13 mouse cellular contexts compared by ENCODE assay signal in the genomic region with DNA sequence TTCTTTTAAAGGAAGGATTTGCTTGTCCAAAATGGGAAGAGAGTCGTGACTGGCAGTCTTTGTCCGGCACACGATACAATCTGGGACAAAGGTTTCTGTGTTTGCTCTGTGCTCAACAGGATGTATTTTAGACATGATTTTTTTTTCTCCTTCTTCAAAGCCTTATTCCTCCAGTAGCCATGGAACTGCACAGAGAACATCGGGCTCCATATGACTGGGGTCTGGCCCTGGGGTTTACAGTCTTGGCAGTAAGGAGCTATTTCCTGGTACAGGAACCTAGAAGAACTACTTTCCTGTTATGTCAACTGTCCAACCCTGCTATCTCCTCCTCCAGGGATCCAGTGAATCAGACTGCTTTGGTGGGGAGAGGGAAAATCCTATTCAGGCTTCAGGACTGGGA. TPM values are rescaled to one million over a fixed set of nuclear protein-coding genes. Genes with fewer than 3 reads are reported as not detected.
DNase-seq lines count a peak whose midpoint lies in the region; ATAC-seq and TF ChIP-seq lines count a peak whose summit lies in the region.
"Had no signal": no experiment of that assay in that cellular context is flagged by ENCODE, and none has a peak within 500 bp of the region (broad histone marks: within the 10 kb centered on the region; RNA-seq: fewer than 3 reads in every experiment).

No protein-coding gene starts in this region.

- H3K27me3 ChIP-seq in hindbrain, embryonic 10.5 days (ENCODE audit: insufficient read depth, poor library complexity, severe bottlenecking) = no peaks in the 10 kb centered on the region
- no peaks in the 10 kb centered on the region for H3K27me3 ChIP-seq in hindbrain, embryonic 16.5 days (replicated peaks; ENCODE audit: control insufficient read depth, insufficient read depth, low read length)
- no peaks in the 10 kb centered on the region for H3K27me3 ChIP-seq in lung, postnatal 0 days (replicated peaks; ENCODE audit: insufficient read depth, low read length)
- no peaks in the 10 kb centered on the region for H3K27me3 ChIP-seq in hindbrain, postnatal 0 days (ENCODE audit: insufficient read depth, low read length)
- no peaks in the 10 kb centered on the region for H3K27me3 ChIP-seq in neural tube, embryonic 13.5 days

- 69% methylated on average over 4 of the region's 4 CpGs for WGBS in hindbrain, embryonic 10.5 days
- 45% methylated on average over 4 of the region's 4 CpGs for WGBS in hindbrain, embryonic 16.5 days
- WGBS in lung, postnatal 0 days = 8% methylated on average over 4 of the region's 4 CpGs
- WGBS in lung, adult 2 months = 13% methylated on average over 4 of the region's 4 CpGs
- 54% methylated on average over 4 of the region's 4 CpGs for WGBS in hindbrain, postnatal 0 days
- 65% methylated on average over 4 of the region's 4 CpGs for WGBS in neural tube, embryonic 13.5 days

- TF ChIP-seq POLR2A in lung, adult 2 months (IDR thresholded peaks at IDR 0.05; ENCODE audit: borderline replicate concordance, extremely low read depth, low read depth, low read length) = no peak

- H3K9me3 ChIP-seq in hindbrain, embryonic 10.5 days = no peaks in the 10 kb centered on the region
- no peaks in the 10 kb centered on the region for H3K9me3 ChIP-seq in hindbrain, embryonic 16.5 days (ENCODE audit: control insufficient read depth, low read length)
- H3K9me3 ChIP-seq in lung, postnatal 0 days (ENCODE audit: low read length) = no peaks in the 10 kb centered on the region
- no peaks in the 10 kb centered on the region for H3K9me3 ChIP-seq in hindbrain, postnatal 0 days (ENCODE audit: low read length)
- H3K9me3 ChIP-seq in neural tube, embryonic 13.5 days = no peaks in the 10 kb centered on the region
- H3K9me3 ChIP-seq: limb, embryonic 13.5 days had no signal

- H3K36me3 ChIP-seq in hindbrain, embryonic 10.5 days = no peaks in the 10 kb centered on the region
- no peaks in the 10 kb centered on the region for H3K36me3 ChIP-seq in hindbrain, embryonic 16.5 days (ENCODE audit: control insufficient read depth, insufficient read depth, low read length)
- H3K36me3 ChIP-seq in lung, postnatal 0 days (ENCODE audit: insufficient read depth, low read length) = no peaks in the 10 kb centered on the region
- no peaks in the 10 kb centered on the region for H3K36me3 ChIP-seq in hindbrain, postnatal 0 days (ENCODE audit: insufficient read depth, low read length)
- no peaks in the 10 kb centered on the region for H3K36me3 ChIP-seq in neural tube, embryonic 13.5 days
- H3K36me3 ChIP-seq: limb, embryonic 13.5 days had no signal

- H3K9ac ChIP-seq in hindbrain, embryonic 16.5 days (ENCODE audit: low read depth, low read length) = no peak overlapping the region
- no peak overlapping the region for H3K9ac ChIP-seq in lung, postnatal 0 days (replicated peaks; ENCODE audit: low read depth)
- H3K9ac ChIP-seq in hindbrain, postnatal 0 days (replicated peaks; ENCODE audit: low read length) = no peak overlapping the region
- H3K9ac ChIP-seq in neural tube, embryonic 13.5 days = no peak overlapping the region
- H3K9ac ChIP-seq: limb, embryonic 13.5 days had no signal

- no peak for TF ChIP-seq CTCF in lung, postnatal 0 days (IDR thresholded peaks at IDR 0.05)
- no peak for TF ChIP-seq CTCF in lung, adult 2 months (IDR thresholded peaks at IDR 0.05; ENCODE audit: insufficient read depth, low read length)
- no peak for TF ChIP-seq CTCF in hindbrain, postnatal 0 days (IDR thresholded peaks at IDR 0.05; ENCODE audit: low read depth)

- peaks cover 32% of the 10 kb centered on the region for H3K4me1 ChIP-seq in hindbrain, embryonic 10.5 days (replicated peaks)
- no peaks in the 10 kb centered on the region for H3K4me1 ChIP-seq in hindbrain, embryonic 16.5 days (ENCODE audit: control insufficient read depth, insufficient read depth, low read depth, low read length)
- H3K4me1 ChIP-seq in lung, postnatal 0 days (ENCODE audit: insufficient read depth, low read depth, low read length) = peaks cover 5% of the 10 kb centered on the region; the same call in 1 of the 2 replicates
- H3K4me1 ChIP-seq in lung, adult 2 months (ENCODE audit: control insufficient read depth, insufficient read depth, low read length) = peaks cover 7% of the 10 kb centered on the region
- H3K4me1 ChIP-seq in hindbrain, postnatal 0 days (ENCODE audit: insufficient read depth, low read length) = no peaks in the 10 kb centered on the region; the same call in 1 of the 2 replicates
- H3K4me1 ChIP-seq in neural tube, embryonic 13.5 days (replicated peaks) = peaks cover 11% of the 10 kb centered on the region; the same call in 1 of the 2 replicates

- H3K4me2 ChIP-seq in hindbrain, embryonic 16.5 days (ENCODE audit: low read length) = no peak overlapping the region
- peak overlapping the region; percentile 20; the same call in 1 of the 2 replicates for H3K4me2 ChIP-seq in lung, postnatal 0 days (replicated peaks; ENCODE audit: low read depth, low read length)
- H3K4me2 ChIP-seq in hindbrain, postnatal 0 days (ENCODE audit: low read depth, low read length) = no peak overlapping the region
- no peak overlapping the region for H3K4me2 ChIP-seq in neural tube, embryonic 13.5 days
- H3K4me2 ChIP-seq: limb, embryonic 13.5 days had no signal

- no peak for ATAC-seq in hindbrain, embryonic 16.5 days
- peak; percentile 48 for ATAC-seq in lung, postnatal 0 days
- ATAC-seq in hindbrain, postnatal 0 days = peak; percentile 78
- ATAC-seq in neural tube, embryonic 13.5 days (ENCODE audit: low read depth) = no peak

- H3K27ac ChIP-seq in hindbrain, embryonic 10.5 days = peak overlapping the region; percentile 66
- no peak overlapping the region for H3K27ac ChIP-seq in hindbrain, embryonic 16.5 days (ENCODE audit: low read depth, low read length)
- H3K27ac ChIP-seq in lung, postnatal 0 days (ENCODE audit: low read length) = peak overlapping the region; percentile 48
- peak overlapping the region; percentile 4 for H3K27ac ChIP-seq in hindbrain, postnatal 0 days
- peak overlapping the region; percentile 38; the same call in 1 of the 2 replicates for H3K27ac ChIP-seq in neural tube, embryonic 13.5 days (replicated peaks)
- H3K27ac ChIP-seq: limb, embryonic 13.5 days had no signal

- TF ChIP-seq EP300 in lung, postnatal 0 days (IDR thresholded peaks at IDR 0.05) = no peak

- DNase-seq in hindbrain, embryonic 10.5 days (ENCODE audit: low spot score) = no peak
- DNase-seq in lung, postnatal 0 days (ENCODE audit: low spot score) = peak; percentile 55
- no peak for DNase-seq in lung, adult 2 months
- no peak for DNase-seq in hindbrain, postnatal 0 days (ENCODE audit: low spot score)
- DNase-seq in spleen, adult 12 weeks (ENCODE audit: low spot score) = no peak
- DNase-seq: adrenal gland, postnatal 14 days; gastrocnemius, postnatal 25 days; kidney, adult 11 months; layer of hippocampus, postnatal 36 days had no signal

- no peak overlapping the region for H3K4me3 ChIP-seq in hindbrain, embryonic 10.5 days
- no peak overlapping the region for H3K4me3 ChIP-seq in hindbrain, embryonic 16.5 days (ENCODE audit: low read length)
- H3K4me3 ChIP-seq in lung, postnatal 0 days (ENCODE audit: low read depth, low read length) = no peak overlapping the region
- H3K4me3 ChIP-seq in lung, adult 2 months (replicated peaks; ENCODE audit: extremely low read depth, low read depth, low read length) = no peak overlapping the region
- H3K4me3 ChIP-seq in hindbrain, postnatal 0 days (ENCODE audit: low read length) = no peak overlapping the region
- no peak overlapping the region for H3K4me3 ChIP-seq in neural tube, embryonic 13.5 days
- H3K4me3 ChIP-seq: limb, embryonic 13.5 days had no signal

RNA-seq across cellular contexts. Expression of a gene that starts 22.6 kb away (rescaled TPM):
- 49.0 and 49.2 TPM in 2 replicates for polyA plus RNA-seq in hindbrain, embryonic 10.5 days (2016; fragmentation: Nextera tagmentation; extraction: Ambion mirVana)
- 48.4 and 50.1 TPM in 2 replicates for polyA plus RNA-seq in hindbrain, embryonic 16.5 days (2015; fragmentation: Nextera tagmentation; extraction: Ambion mirVana)
- polyA plus RNA-seq in lung, postnatal 0 days (2015; fragmentation: Nextera tagmentation; extraction: Ambion mirVana) = 368 and 398 TPM in 2 replicates
- polyA plus RNA-seq in lung, adult 2 months (2012; rRNA removed) = 156 and 242 TPM in 2 replicates
- 70.6 and 72.4 TPM in 2 replicates for total RNA-seq in hindbrain, postnatal 0 days (2014; rRNA removed)
- polyA plus RNA-seq in hindbrain, postnatal 0 days (2015; fragmentation: Nextera tagmentation; extraction: Ambion mirVana) = 50.4 and 54.3 TPM in 2 replicates
- 52.8 and 62.9 TPM in 2 replicates for polyA plus RNA-seq in neural tube, embryonic 13.5 days (2015; fragmentation: Nextera tagmentation; extraction: Ambion mirVana)
- total RNA-seq: common myeloid progenitor, adult 5-6 weeks had no signal

RNA-seq across cellular contexts. Expression of a gene that starts 47.1 kb away (rescaled TPM):
- 287 and 400 TPM in 2 replicates for polyA plus RNA-seq in hindbrain, embryonic 10.5 days (2016; fragmentation: Nextera tagmentation; extraction: Ambion mirVana)
- polyA plus RNA-seq in hindbrain, embryonic 16.5 days (2015; fragmentation: Nextera tagmentation; extraction: Ambion mirVana) = 1,720 and 1,858 TPM in 2 replicates
- polyA plus RNA-seq in lung, postnatal 0 days (2015; fragmentation: Nextera tagmentation; extraction: Ambion mirVana) = 18.3 and 18.8 TPM in 2 replicates
- 8.0 and 9.3 TPM in 2 replicates for polyA plus RNA-seq in lung, adult 2 months (2012; rRNA removed)
- 1,561 and 1,591 TPM in 2 replicates for total RNA-seq in hindbrain, postnatal 0 days (2014; rRNA removed)
- 1,671 and 1,715 TPM in 2 replicates for polyA plus RNA-seq in hindbrain, postnatal 0 days (2015; fragmentation: Nextera tagmentation; extraction: Ambion mirVana)
- 1,095 and 1,278 TPM in 2 replicates for polyA plus RNA-seq in neural tube, embryonic 13.5 days (2015; fragmentation: Nextera tagmentation; extraction: Ambion mirVana)

Comparison
In these comparisons a context has a peak if more than half of its experiments do, and no peak if none do; other contexts are left out.
1. ATAC-seq: peak in lung, postnatal 0 days (single experiment) and hindbrain, postnatal 0 days (single experiment); none in hindbrain, embryonic 16.5 days (single experiment) and neural tube, embryonic 13.5 days (single experiment).
2. RNA of a gene that starts 47.1 kb away (polyA plus RNA-seq): 1,720 to 1,858 TPM in hindbrain, embryonic 16.5 days, 1,671 to 1,715 TPM in hindbrain, postnatal 0 days, 1,095 to 1,278 TPM in neural tube, embryonic 13.5 days and 287 to 400 TPM in hindbrain, embryonic 10.5 days; 18.3 to 18.8 TPM in lung, postnatal 0 days and 8.0 to 9.3 TPM in lung, adult 2 months; every median in the first group is over 10 times any median in the second.